Comparison of ENCODE assay signal across 13 mouse cellular contexts in the genomic region with DNA sequence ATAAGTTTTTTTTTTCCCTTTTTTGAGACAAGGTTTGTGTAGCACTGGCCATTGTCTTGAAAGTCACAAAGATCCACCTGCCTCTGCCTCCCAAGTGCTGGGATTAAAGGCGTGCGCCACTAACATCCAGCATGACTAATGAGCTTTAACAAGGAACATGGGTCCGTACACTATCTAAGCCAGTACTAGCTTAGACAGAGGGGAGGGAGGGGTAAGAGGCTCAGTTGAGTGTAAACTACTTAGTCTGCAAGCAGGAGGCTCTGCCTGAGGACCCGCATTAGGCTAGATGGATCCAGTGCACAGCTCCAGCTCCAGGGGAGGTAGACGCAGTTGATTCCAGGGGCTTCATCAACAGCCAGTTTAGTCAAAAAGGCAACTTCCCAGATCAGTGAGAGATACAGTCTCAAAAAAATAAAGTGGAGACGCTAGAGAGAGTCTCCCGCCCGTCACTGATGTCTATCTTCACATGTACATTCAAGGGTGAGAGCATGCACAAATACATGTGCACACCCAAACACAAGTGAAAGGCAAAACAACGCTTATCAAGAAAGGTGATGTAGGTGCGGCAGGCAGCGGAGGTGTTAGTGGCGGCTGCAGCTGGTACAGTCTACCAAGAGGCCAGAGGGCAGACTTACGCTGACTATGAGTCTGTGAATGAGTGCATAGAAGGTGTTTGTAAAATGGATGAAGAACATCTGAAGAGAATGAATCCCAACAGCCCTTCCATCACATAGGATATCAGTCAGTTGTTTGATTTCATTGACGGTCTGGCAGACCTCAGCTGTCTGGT.
"Had no signal": no experiment of that assay in that cellular context is flagged by ENCODE, and none has a peak within 500 bp of the region (broad histone marks: within the 10 kb centered on the region; RNA-seq: fewer than 3 reads in every experiment).

No protein-coding gene starts in this region.

- H3K9ac ChIP-seq: lung, embryonic 15.5 days; midbrain, embryonic 15.5 days; neural tube, embryonic 12.5 days had no signal

- ATAC-seq: intestine, embryonic 16.5 days; midbrain, embryonic 15.5 days had no signal

- H3K27ac ChIP-seq: kidney, postnatal 0 days; limb, embryonic 10.5 days; lung, embryonic 15.5 days; macrophage; midbrain, embryonic 15.5 days; neural tube, embryonic 12.5 days had no signal

- H3K4me3 ChIP-seq: limb, embryonic 10.5 days; lung, embryonic 15.5 days; midbrain, embryonic 15.5 days; neural tube, embryonic 12.5 days had no signal

- H3K9me3 ChIP-seq: limb, embryonic 10.5 days; lung, embryonic 15.5 days; midbrain, embryonic 15.5 days; neural tube, embryonic 12.5 days had no signal

- H3K4me2 ChIP-seq: lung, embryonic 15.5 days; midbrain, embryonic 15.5 days; neural tube, embryonic 12.5 days had no signal

- DNase-seq: kidney, adult 8-10 months; kidney, postnatal 36 days; lung, postnatal 14 days; right cerebral cortex, adult 18-20 months; right cerebral cortex, postnatal 25 days; thymus, postnatal 14 days had no signal

- H3K27me3 ChIP-seq: lung, embryonic 15.5 days; midbrain, embryonic 15.5 days; neural tube, embryonic 12.5 days had no signal
